Mouse (Mus musculus): ENCODE data around the gene Calb2. TPM values are rescaled to one million over a fixed set of nuclear protein-coding genes. Genes with fewer than 3 reads are reported as not detected.

Calb2 gene
- total and polyA plus RNA-seq, 2 experiments from 2014 or later: 133 to 286 TPM

DNA sequence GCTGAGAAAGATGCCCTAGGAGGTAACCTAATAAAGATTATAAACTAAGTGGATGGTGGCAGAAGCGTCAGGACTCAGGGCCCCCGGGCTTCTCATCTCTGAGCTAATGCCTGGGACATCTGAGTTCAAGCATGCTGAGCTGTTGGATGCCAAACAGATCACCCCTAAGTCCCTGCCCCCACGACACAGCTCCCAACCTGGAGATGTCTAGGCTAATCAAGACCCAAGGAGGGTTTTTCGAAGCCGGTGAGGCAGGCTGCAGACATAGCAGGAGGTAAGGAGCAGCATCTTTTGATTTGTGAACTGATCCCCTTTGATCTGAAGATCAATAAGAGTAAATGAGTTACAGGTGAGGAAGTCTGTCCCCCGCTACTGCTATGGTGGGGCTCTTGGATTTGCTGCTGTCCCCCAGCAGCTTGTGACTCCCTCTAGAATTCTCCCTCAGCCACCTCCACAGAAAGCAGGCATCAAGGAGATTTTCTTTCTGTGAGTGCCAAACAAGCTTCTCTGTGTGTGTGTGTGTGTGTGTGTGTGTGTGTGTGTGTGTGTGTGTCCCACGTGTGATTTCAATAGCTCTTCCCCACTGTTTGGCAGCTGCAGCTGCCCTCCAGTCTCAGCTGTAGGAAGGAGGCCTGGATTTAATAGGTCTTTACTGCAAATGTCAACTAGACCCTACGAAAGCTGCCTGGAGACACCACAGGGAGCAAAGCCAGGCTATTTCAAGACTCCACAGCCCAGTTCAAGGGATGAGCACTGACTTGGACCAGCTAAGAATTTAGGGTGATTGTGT is 21.1 kb upstream of the Calb2 start:
- H3K4me3 ChIP-seq (ENCODE audit: low read depth, low read length): no peak overlapping the region
- no peaks in the 10 kb centered on the region for H3K9me3 ChIP-seq (ENCODE audit: low read length)
- H3K27me3 ChIP-seq (ENCODE audit: insufficient read depth, low read length): no peaks in the 10 kb centered on the region
- ATAC-seq (peak; percentile 72; the same call in 1 of the 2 replicates), DNase-seq (peak; percentile 50)
- no peak for TF ChIP-seq CTCF (IDR thresholded peaks at IDR 0.05; ENCODE audit: low read depth)
- H3K4me2 ChIP-seq (ENCODE audit: low read depth): no peak overlapping the region
- H3K27ac ChIP-seq (ENCODE audit: low read depth, low read length): peak overlapping the region; percentile 50; the same call in 1 of the 2 replicates
- no peaks in the 10 kb centered on the region for H3K36me3 ChIP-seq (ENCODE audit: insufficient read depth)
- H3K4me1 ChIP-seq (ENCODE audit: insufficient read depth): no peaks in the 10 kb centered on the region
- 18% methylated on average over 8 of the region's 8 CpGs for WGBS
- no peak overlapping the region for H3K9ac ChIP-seq

DNA sequence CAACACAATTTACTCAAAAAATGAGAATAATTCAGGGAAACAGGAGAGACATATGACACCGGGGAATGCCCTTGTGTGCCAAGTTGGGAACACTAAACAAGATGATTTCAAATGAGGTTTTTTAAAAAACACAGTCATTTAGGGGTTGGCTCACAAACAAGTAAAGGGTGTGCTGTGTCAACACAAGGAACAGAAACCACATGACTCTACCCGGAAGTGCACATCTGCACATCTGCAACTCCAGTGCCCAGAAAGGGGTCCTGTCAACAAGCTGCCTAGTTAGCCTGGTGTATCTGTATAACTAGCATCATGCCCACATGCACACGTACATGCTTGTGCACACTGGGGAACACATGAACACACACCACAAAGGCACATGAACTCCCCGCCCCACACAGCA is 17.5 kb upstream of the Calb2 start:
- ATAC-seq (no peak), DNase-seq (no peak)
- no peak for TF ChIP-seq CTCF (IDR thresholded peaks at IDR 0.05; ENCODE audit: low read depth)
- no peaks in the 10 kb centered on the region; the same call in 1 of the 2 replicates for H3K4me1 ChIP-seq (ENCODE audit: insufficient read depth)
- no peak overlapping the region for H3K4me3 ChIP-seq (ENCODE audit: low read depth, low read length)
- H3K36me3 ChIP-seq (ENCODE audit: insufficient read depth): no peaks in the 10 kb centered on the region
- H3K4me2 ChIP-seq (ENCODE audit: low read depth): no peak overlapping the region
- WGBS: 79% methylated on average over 4 of the region's 4 CpGs
- no peak overlapping the region for H3K27ac ChIP-seq (ENCODE audit: low read depth, low read length)
- no peaks in the 10 kb centered on the region for H3K27me3 ChIP-seq (ENCODE audit: insufficient read depth, low read length)
- no peaks in the 10 kb centered on the region for H3K9me3 ChIP-seq (ENCODE audit: low read length)
- H3K9ac ChIP-seq: no peak overlapping the region

DNA sequence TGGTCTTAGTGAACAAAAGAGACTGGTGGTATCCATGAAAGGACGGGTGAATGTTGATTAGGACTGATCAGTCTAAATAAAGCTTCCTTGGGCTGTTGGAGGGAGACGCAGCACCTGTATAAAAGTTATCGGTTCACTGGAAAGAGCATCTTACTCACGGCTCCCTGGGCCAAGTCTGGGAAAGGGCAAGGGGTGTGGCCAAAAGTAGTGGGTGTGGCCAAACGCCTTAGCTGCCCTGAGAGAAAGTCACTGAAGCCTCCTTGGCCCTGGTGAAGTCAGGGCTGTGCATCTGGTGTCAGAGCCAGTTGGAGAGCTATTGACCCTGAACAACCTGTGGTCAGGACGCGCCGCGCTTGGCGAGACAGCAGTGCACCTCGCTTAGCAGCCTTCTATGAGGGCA is 15.7 kb upstream of the Calb2 start:
- no peaks in the 10 kb centered on the region for H3K9me3 ChIP-seq (ENCODE audit: low read length)
- H3K4me2 ChIP-seq (ENCODE audit: low read depth): no peak overlapping the region
- H3K9ac ChIP-seq: no peak overlapping the region
- no peaks in the 10 kb centered on the region; the same call in 1 of the 2 replicates for H3K4me1 ChIP-seq (ENCODE audit: insufficient read depth)
- ATAC-seq (no peak), DNase-seq (no peak)
- no peaks in the 10 kb centered on the region for H3K36me3 ChIP-seq (ENCODE audit: insufficient read depth)
- H3K4me3 ChIP-seq (ENCODE audit: low read depth, low read length): no peak overlapping the region
- no peak for TF ChIP-seq CTCF (IDR thresholded peaks at IDR 0.05; ENCODE audit: low read depth)
- peak overlapping the region; percentile 16; the same call in 1 of the 2 replicates for H3K27ac ChIP-seq (ENCODE audit: low read depth, low read length)
- 23% methylated on average over 11 of the region's 11 CpGs for WGBS
- H3K27me3 ChIP-seq (ENCODE audit: insufficient read depth, low read length): no peaks in the 10 kb centered on the region

- H3K9ac ChIP-seq: no peak overlapping the region
- WGBS: 28% methylated on average over 11 of the region's 11 CpGs
- H3K36me3 ChIP-seq (ENCODE audit: insufficient read depth): no peaks in the 10 kb centered on the region
- peak; percentile 79 for ATAC-seq
- no peaks in the 10 kb centered on the region for H3K27me3 ChIP-seq (ENCODE audit: insufficient read depth, low read length)
- H3K4me3 ChIP-seq (ENCODE audit: low read depth, low read length): no peak overlapping the region
- no peak overlapping the region for H3K4me2 ChIP-seq (ENCODE audit: low read depth)
- no peaks in the 10 kb centered on the region for H3K9me3 ChIP-seq (ENCODE audit: low read length)
- peak; percentile 64 for DNase-seq
- H3K27ac ChIP-seq (ENCODE audit: low read depth, low read length): peak overlapping the region; percentile 16
- no peak for TF ChIP-seq CTCF (IDR thresholded peaks at IDR 0.05; ENCODE audit: low read depth)
- H3K4me1 ChIP-seq (ENCODE audit: insufficient read depth): peaks cover under 1% of the 10 kb centered on the region; the same call in 1 of the 2 replicates
Measured at GRCm38 (mm10) chr8:110182735-110183367, 14.8 kb upstream of the Calb2 start.

- H3K4me1 ChIP-seq (ENCODE audit: insufficient read depth): peaks cover 7% of the 10 kb centered on the region; the same call in 1 of the 2 replicates
- peak overlapping the region; percentile 70; the same call in 1 of the 2 replicates for H3K27ac ChIP-seq (ENCODE audit: low read depth, low read length)
- 19% methylated on average over 22 of the region's 22 CpGs for WGBS
- peak overlapping the region; percentile 17 for H3K4me2 ChIP-seq (ENCODE audit: low read depth)
- ATAC-seq (peak; percentile 90), DNase-seq (peak; percentile 70)
- no peaks in the 10 kb centered on the region for H3K9me3 ChIP-seq (ENCODE audit: low read length)
- H3K27me3 ChIP-seq (ENCODE audit: insufficient read depth, low read length): no peaks in the 10 kb centered on the region
- no peak for TF ChIP-seq CTCF (IDR thresholded peaks at IDR 0.05; ENCODE audit: low read depth)
- H3K9ac ChIP-seq: no peak overlapping the region; the same call in 1 of the 2 replicates
- no peaks in the 10 kb centered on the region for H3K36me3 ChIP-seq (ENCODE audit: insufficient read depth)
- H3K4me3 ChIP-seq (ENCODE audit: low read depth, low read length): no peak overlapping the region
Measured at GRCm38 (mm10) chr8:110177359-110178155, 9.5 kb upstream of the Calb2 start.

GRCm38 (mm10) chr8:110174826-110175225 is 6.8 kb upstream of the Calb2 start:
- no peaks in the 10 kb centered on the region for H3K27me3 ChIP-seq (ENCODE audit: insufficient read depth, low read length)
- no peak overlapping the region for H3K27ac ChIP-seq (ENCODE audit: low read depth, low read length)
- no peak overlapping the region for H3K4me2 ChIP-seq (ENCODE audit: low read depth)
- no peak for TF ChIP-seq CTCF (IDR thresholded peaks at IDR 0.05; ENCODE audit: low read depth)
- DNase-seq (no peak), ATAC-seq (no peak)
- no peak overlapping the region for H3K4me3 ChIP-seq (ENCODE audit: low read depth, low read length)
- H3K4me1 ChIP-seq (ENCODE audit: insufficient read depth): 0 out of 2 replicates have a peak, but pooled peaks cover 7% of the 10 kb centered on the region
- H3K36me3 ChIP-seq (ENCODE audit: insufficient read depth): no peaks in the 10 kb centered on the region
- 89% methylated on average over 4 of the region's 4 CpGs for WGBS
- no peak overlapping the region for H3K9ac ChIP-seq
- H3K9me3 ChIP-seq (ENCODE audit: low read length): no peaks in the 10 kb centered on the region

Data from forebrain, postnatal 0 days (tissue).